In genomic region chr12:82987661-82988060, GRCm38 (mm10) we compare ENCODE assay signal across 17 mouse cellular contexts.
DNase-seq lines count a peak whose midpoint lies in the region; ATAC-seq and TF ChIP-seq lines count a peak whose summit lies in the region.
"Had no signal": no experiment of that assay in that cellular context is flagged by ENCODE, and none has a peak within 500 bp of the region (broad histone marks: within the 10 kb centered on the region; RNA-seq: fewer than 3 reads in every experiment).

No protein-coding gene starts in this region.

- no peak overlapping the region for H3K9ac ChIP-seq in heart, embryonic 11.5 days (ENCODE audit: low read depth, low read length)
- H3K9ac ChIP-seq: embryonic facial prominence, embryonic 12.5 days; forebrain, embryonic 13.5 days; forebrain, embryonic 15.5 days; forebrain, postnatal 0 days had no signal

- intact Hi-C loops in left cerebral cortex, postnatal 4 days (cut with DNase I) = no loop called here
- intact Hi-C loops in left cerebral cortex, adult 2 months (cut with DNase I) = no loop called here

- no peaks in the 10 kb centered on the region for H3K9me3 ChIP-seq in heart, embryonic 11.5 days (replicated peaks; ENCODE audit: control insufficient read depth, low read length)
- H3K9me3 ChIP-seq: embryonic facial prominence, embryonic 10.5 days; embryonic facial prominence, embryonic 12.5 days; forebrain, embryonic 13.5 days; forebrain, embryonic 15.5 days had no signal

- ATAC-seq in heart, embryonic 11.5 days (replicated peaks; ENCODE audit: insufficient number of reproducible peaks, low FRiP score, low TSS enrichment) = no peak
- ATAC-seq: forebrain, embryonic 13.5 days; forebrain, embryonic 15.5 days; forebrain, postnatal 0 days had no signal

- no peak for TF ChIP-seq CTCF in left cerebral cortex, adult 2 months (IDR thresholded peaks at IDR 0.05)

- no peaks in the 10 kb centered on the region for H3K4me1 ChIP-seq in heart, embryonic 11.5 days (ENCODE audit: control insufficient read depth, insufficient read depth, low read length)
- H3K4me1 ChIP-seq: embryonic facial prominence, embryonic 10.5 days; forebrain, embryonic 13.5 days; forebrain, embryonic 15.5 days had no signal

- no peak overlapping the region for H3K4me3 ChIP-seq in left cerebral cortex, adult 2 months
- H3K4me3 ChIP-seq in heart, embryonic 11.5 days (ENCODE audit: low read depth, low read length) = no peak overlapping the region
- H3K4me3 ChIP-seq: embryonic facial prominence, embryonic 10.5 days; embryonic facial prominence, embryonic 12.5 days; forebrain, embryonic 13.5 days; forebrain, embryonic 15.5 days had no signal

- no peak overlapping the region for H3K27ac ChIP-seq in left cerebral cortex, adult 2 months
- H3K27ac ChIP-seq in heart, embryonic 11.5 days (ENCODE audit: low read depth, low read length) = no peak overlapping the region
- H3K27ac ChIP-seq: embryonic facial prominence, embryonic 10.5 days; embryonic facial prominence, embryonic 12.5 days; forebrain, embryonic 13.5 days; forebrain, embryonic 15.5 days had no signal

- 72% methylated on average over 1 of the region's 1 CpGs for WGBS in heart, embryonic 11.5 days (ENCODE audit: insufficient replicate concordance)

- peak; percentile 7 for DNase-seq in cerebellum, adult 9-11 months
- no peak for DNase-seq in cerebellum, postnatal 4 days (ENCODE audit: low spot score in 2 of 2)
- DNase-seq in cerebellum, postnatal 14 days = peak; percentile 70 to 75
- DNase-seq in cerebellum, adult 11 months = no peak
- peak; percentile 25 for DNase-seq in left cerebral cortex, postnatal 4 days
- DNase-seq in left cerebral cortex, adult 2 months (ENCODE audit: extremely low spot score in 1 of 2, low spot score in 2 of 2) = no peak
- DNase-seq in brain, adult 2 months (ENCODE audit: low read depth, low spot score) = peak; percentile 29
- DNase-seq: adrenal gland, adult 2 months; adrenal gland, postnatal 10 days; adrenal gland, postnatal 25 days; cerebellum, postnatal 36 days; forebrain, postnatal 0 days had no signal

- H3K36me3 ChIP-seq in heart, embryonic 11.5 days (ENCODE audit: control insufficient read depth, insufficient read depth, low read length) = no peaks in the 10 kb centered on the region
- H3K36me3 ChIP-seq: embryonic facial prominence, embryonic 10.5 days; embryonic facial prominence, embryonic 12.5 days; forebrain, embryonic 15.5 days had no signal

- no peaks in the 10 kb centered on the region for H3K27me3 ChIP-seq in heart, embryonic 11.5 days (ENCODE audit: control insufficient read depth, insufficient read depth, low read length)
- H3K27me3 ChIP-seq: embryonic facial prominence, embryonic 12.5 days; forebrain, embryonic 13.5 days; forebrain, embryonic 15.5 days had no signal

- no peak overlapping the region for H3K4me2 ChIP-seq in heart, embryonic 11.5 days
- H3K4me2 ChIP-seq: embryonic facial prominence, embryonic 12.5 days; forebrain, embryonic 13.5 days; forebrain, embryonic 15.5 days had no signal

Comparison
In these comparisons a context has a peak if more than half of its experiments do, and no peak if none do; other contexts are left out.
1. DNase-seq: peak in cerebellum, adult 9-11 months (single experiment), cerebellum, postnatal 14 days (2 of 2), left cerebral cortex, postnatal 4 days (single experiment) and brain, adult 2 months (single experiment); none in cerebellum, postnatal 4 days (0 of 2), cerebellum, adult 11 months (single experiment) and left cerebral cortex, adult 2 months (0 of 2).